Mouse (Mus musculus): ENCODE measurements around the gene Ddx20.

GRCm38 (mm10) chr3:105632296-105632695 lies 55.1 kb downstream of the Ddx20 start:
- no peak for TF ChIP-seq CTCF (IDR thresholded peaks at IDR 0.05; ENCODE audit: insufficient read depth, low read depth, low read length)
- TF ChIP-seq POLR2A (IDR thresholded peaks at IDR 0.05; ENCODE audit: insufficient read depth, low read depth, low read length): no peak
